Mouse (Mus musculus): ENCODE measurements around the gene Hist1h4n. TPM values are rescaled to one million over a fixed set of nuclear protein-coding genes. Genes with fewer than 3 reads are reported as not detected.
A peak's percentile ranks its signal among the peaks of the same experiment; 100 is the strongest.
"Not testable (repeated sequence)": the region's sequence is repeated elsewhere in the genome, so short reads cannot be mapped to it uniquely, and the experiment has no call there.

The Hist1h4n gene
- total RNA-seq, 4 experiments from 2014 or later, result 9.2 to 18.0 TPM; not detected in 2

DNA sequence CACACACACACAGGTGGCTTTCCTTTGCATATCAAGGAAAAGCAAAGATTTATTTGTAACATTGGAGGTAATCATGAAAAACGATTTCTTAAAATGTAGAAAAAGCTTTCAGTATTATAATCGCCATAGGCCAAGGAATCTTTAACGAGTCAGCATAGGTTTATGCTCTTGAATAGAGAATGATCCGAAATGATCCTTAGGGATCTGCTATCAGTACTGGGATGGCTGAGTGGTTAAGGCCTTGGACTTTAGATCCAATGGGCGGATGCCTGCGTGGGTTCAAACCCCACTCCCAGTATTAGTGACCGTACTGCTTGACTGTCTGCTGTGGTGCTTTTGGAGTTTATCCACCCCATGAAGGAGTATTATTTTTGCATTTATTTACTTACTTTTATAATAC is 36.4 kb downstream of the Hist1h4n start:
- no peak for DNase-seq (ENCODE audit: low spot score in 2 of 2)

GRCm38 (mm10) chr13:21790601-21791283 is 41.3 kb downstream of the Hist1h4n start:
- no peak for DNase-seq (ENCODE audit: low spot score in 2 of 2)

GRCm38 (mm10) chr13:21789925-21790324 is 42.1 kb downstream of the Hist1h4n start:
- no peak for DNase-seq (ENCODE audit: low spot score in 2 of 2)

DNA sequence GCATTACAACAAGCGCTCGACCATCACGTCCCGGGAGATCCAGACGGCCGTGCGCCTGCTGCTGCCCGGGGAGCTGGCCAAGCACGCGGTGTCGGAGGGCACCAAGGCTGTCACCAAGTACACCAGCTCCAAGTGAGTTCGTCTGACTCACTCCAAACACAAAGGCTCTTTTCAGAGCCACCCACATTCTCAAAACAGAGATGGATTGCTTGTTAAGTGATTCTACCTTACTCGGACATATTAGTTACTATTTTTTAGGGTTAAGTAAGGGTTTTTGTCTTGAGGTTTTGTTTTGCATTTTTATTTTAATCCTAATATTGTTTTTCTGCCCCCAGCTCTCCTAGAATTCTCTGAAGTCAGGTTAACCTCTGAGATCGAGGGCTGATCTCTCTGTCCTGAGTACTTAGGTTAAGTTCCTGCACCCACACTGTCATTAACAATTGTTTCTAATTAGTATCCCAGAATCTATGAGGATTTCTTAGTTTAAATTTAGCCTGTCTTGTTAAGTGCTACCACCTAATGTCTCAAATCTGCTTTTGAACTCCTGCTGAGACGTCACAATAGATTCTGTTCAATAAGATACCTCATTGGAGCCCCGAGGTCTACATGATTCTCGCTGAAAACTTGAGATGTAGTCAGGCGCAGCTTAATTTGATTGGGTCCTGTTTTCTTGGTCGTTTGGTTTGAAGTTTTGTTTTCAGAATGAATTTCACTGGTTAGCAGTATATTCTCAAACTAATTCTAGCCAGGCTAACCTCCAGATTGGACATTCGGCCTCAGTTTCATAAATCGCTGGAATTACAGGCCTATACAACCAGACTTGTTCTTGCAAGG is 44.0 kb downstream of the Hist1h4n start:
- no peak for DNase-seq (ENCODE audit: low spot score in 2 of 2)

- peak; percentile 64 to 70 for DNase-seq (ENCODE audit: low spot score in 2 of 2)
Observed at GRCm38 (mm10) chr13:21786899-21787629, 44.9 kb downstream of the Hist1h4n start, which contains the start of the genes Hist1h2an and Hist1h2bp. Gene Hist1h2an, minus strand, starts transcription at chr13:21787218. Gene Hist1h2bp, plus strand, starts transcription at chr13:21787461.

DNA sequence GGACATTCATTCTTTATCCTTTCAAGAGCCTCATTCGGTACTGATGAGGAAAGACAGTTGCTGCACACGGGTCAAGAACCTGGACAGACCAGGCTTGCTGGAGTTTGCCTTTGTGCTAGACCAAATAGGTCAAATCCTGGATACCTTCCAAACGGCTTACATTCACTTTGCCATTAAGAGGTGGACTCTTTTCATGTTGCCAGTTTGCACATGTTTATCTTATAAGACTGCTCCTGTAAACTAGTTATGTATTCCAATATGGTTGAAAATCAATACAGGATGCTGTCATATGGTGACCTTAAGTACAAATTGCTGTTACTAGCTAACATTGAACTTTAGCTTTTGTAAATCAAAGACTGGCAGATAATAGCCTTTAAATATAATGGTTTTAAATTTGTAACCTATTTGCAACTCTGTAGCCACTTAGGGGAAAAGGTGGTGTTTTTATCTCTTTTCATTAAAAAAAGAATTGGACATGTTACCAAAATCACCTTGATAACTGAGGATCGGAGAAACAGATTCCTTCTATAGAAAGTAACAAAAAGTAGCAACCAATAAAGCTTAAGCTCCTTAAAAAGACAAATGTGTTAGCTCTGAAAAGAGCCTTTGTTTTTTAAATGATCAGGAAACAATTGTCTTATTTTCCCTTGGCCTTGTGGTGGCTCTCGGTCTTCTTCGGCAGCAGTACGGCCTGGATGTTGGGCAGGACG is 45.7 kb downstream of the Hist1h4n start:
- DNase-seq (ENCODE audit: low spot score in 2 of 2), result no peak

DNA sequence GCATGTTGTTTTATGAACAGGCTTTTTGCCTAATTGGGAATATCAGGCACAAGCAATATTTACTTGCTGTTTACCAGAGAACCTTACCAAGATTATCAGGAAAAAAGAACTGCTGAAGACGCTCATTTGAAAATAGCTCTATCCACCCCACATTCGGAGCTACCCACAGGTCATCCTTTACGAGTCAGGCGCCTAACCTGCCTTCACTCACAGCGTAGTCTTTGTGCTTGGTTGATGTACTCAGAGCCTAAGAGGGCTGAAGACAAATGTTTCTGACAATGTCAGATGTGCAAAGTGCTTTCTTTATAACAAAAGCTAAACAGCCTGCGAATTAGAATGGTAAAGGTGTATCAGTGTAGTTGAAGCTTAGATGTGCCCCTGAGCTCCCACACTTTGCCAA is 47.7 kb downstream of the Hist1h4n start:
- DNase-seq (ENCODE audit: low spot score in 2 of 2), result no peak

- no peak for DNase-seq (ENCODE audit: low spot score in 2 of 2)
Observed at GRCm38 (mm10) chr13:21783734-21784161, 48.2 kb downstream of the Hist1h4n start.

GRCm38 (mm10) chr13:21783255-21783617 is 48.8 kb downstream of the Hist1h4n start, which contains the start of gene Hist1h3i:
Gene Hist1h3i, minus strand, starts transcription at chr13:21783370.
- no peak for DNase-seq (ENCODE audit: low spot score in 2 of 2)

DNA sequence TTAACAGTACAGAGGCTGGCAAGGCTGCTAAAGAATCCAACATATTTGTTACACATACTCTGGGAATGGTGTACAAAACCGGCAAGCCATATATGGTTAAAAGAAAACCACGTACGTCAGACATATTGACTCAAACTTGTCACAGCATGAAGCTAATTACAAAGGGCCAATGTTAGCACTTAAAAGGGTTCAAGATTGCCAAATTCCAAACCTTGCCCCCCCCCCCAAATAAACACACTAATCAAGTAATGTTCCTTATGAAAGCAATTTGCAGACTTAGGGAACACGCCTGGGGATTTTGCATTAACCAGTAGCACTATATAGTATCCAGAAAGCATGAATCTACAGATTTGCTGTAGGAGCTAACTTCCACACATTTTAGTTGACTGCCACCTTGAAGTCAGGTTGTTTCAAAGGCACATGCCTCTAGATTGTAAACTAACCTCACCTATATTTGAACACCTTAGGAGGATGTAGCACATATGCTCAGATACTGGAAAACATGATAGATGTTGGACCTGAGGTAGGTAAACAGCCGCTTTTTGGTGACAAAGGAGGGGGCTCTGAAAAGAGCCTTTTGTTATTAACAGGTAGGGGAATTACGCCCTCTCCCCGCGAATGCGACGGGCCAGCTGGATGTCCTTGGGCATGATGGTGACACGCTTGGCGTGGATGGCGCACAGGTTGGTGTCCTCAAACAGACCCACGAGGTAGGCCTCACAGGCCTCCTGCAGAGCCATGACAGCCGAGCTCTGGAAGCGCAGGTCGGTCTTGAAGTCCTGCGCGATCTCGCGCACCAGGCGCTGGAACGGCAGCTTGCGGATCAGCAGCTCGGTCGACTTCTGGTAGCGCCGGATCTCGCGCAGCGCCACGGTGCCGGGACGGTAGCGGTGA is 49.4 kb downstream of the Hist1h4n start:
- not testable (repeated sequence) for DNase-seq (ENCODE audit: low spot score in 2 of 2)

Small RNA genes lying within 50 kb of the gene (microRNA-seq; reads per million reads assigned to microRNA genes)
- gene Gm19658, result not detected
- gene Gm44346, result not detected
- gene Gm44466, result not detected

Other genes starting within 250 kb of the Hist1h4n start
- not detected for gene Olfr1362, start 218.2 kb downstream of the Hist1h4n start, total RNA-seq (2022)
- not detected for gene Olfr11, start 189.7 kb downstream of the Hist1h4n start, total RNA-seq (2022)
- not detected for gene Olfr1361, start 168.8 kb downstream of the Hist1h4n start, total RNA-seq (2022)
- not detected for gene Olfr1360, start 154.8 kb downstream of the Hist1h4n start, total RNA-seq (2022)
- not detected for gene Olfr1359, start 134.1 kb downstream of the Hist1h4n start, total RNA-seq (2022)
- 1 to 10 TPM in 3 of 4 experiments, under 1 TPM in 1; 0.99 to 6.6 (median 3.4) TPM for gene Hist1h2bl, start 116.1 kb downstream of the Hist1h4n start, total RNA-seq (2022)
- 1 to 10 TPM in 3 of 4 experiments, not detected in 1; 1.8 to 3.3 (median 2.6) TPM for gene Hist1h2ai, start 115.8 kb downstream of the Hist1h4n start, total RNA-seq (2022)
- not detected for gene Hist1h3h, start 114.5 kb downstream of the Hist1h4n start, total RNA-seq (2022)
- gene Hist1h2bm, start 110.2 kb downstream of the Hist1h4n start, total RNA-seq (2022), result not detected
- gene Hist1h4j, start 97.1 kb downstream of the Hist1h4n start, total RNA-seq (2022), result 1 to 10 TPM in 1 of 4 experiments, under 1 TPM in 2, not detected in 1; 0.67 to 1.6 (median 0.90) TPM
- 10 to 100 TPM in 1 of 4 experiments, 1 to 10 TPM in 3; 5.0 to 10.8 (median 6.7) TPM for gene Hist1h4k, start 81.7 kb downstream of the Hist1h4n start, total RNA-seq (2022)
- not detected for gene Hist1h2ak, start 78.4 kb downstream of the Hist1h4n start, total RNA-seq (2022)
- gene Hist1h2bn, start 78.1 kb downstream of the Hist1h4n start, total RNA-seq (2022), result 1 to 10 TPM in 2 of 4 experiments, not detected in 2; 1.5 to 1.8 TPM
- 1 to 10 TPM in 1 of 4 experiments, under 1 TPM in 2, not detected in 1; 0.40 to 1.2 (median 0.70) TPM for gene Hist1h1b, start 51.6 kb downstream of the Hist1h4n start, total RNA-seq (2022)
- 10 to 100 TPM in 3 of 4 experiments, 1 to 10 TPM in 1; 9.4 to 19.6 (median 16.7) TPM for gene Hist1h3i, start 48.8 kb downstream of the Hist1h4n start, total RNA-seq (2022)
- gene Hist1h2an, start 45.0 kb downstream of the Hist1h4n start, total RNA-seq (2022), result not detected
- gene Hist1h2bp, start 44.7 kb downstream of the Hist1h4n start, total RNA-seq (2022), result 1 to 10 TPM in 1 of 4 experiments, under 1 TPM in 1, not detected in 2; 0.73 to 2.1 TPM
- 10 to 100 TPM; 13.3 to 26.7 (median 21.1) TPM for gene Hist1h2bq, start 22.0 kb downstream of the Hist1h4n start, total RNA-seq (2022)
- gene Hist1h2ao, start 21.7 kb downstream of the Hist1h4n start, total RNA-seq (2022), result 1 to 10 TPM in 1 of 4 experiments, not detected in 3; 3.4 TPM
- gene Hist1h4m, start 20.4 kb downstream of the Hist1h4n start, total RNA-seq (2022), result 10 to 100 TPM; 49.7 to 72.4 (median 56.2) TPM
- 1 to 10 TPM in 2 of 4 experiments, not detected in 2; 1.4 to 2.6 TPM for gene Hist1h2ap, start 1.3 kb upstream of the Hist1h4n start, total RNA-seq (2022)
- 10 to 100 TPM; 13.3 to 26.6 (median 21.0) TPM for gene Hist1h2br, start 1.5 kb upstream of the Hist1h4n start, total RNA-seq (2022)
- gene Zfp184, start 112.9 kb upstream of the Hist1h4n start, total RNA-seq (2022), result 1 to 10 TPM in 1 of 4 experiments, under 1 TPM in 3; 0.48 to 1.4 (median 0.80) TPM
- gene Pom121l2, start 149.0 kb upstream of the Hist1h4n start, total RNA-seq (2022), result not detected
- not detected for gene Prss16, start 177.5 kb upstream of the Hist1h4n start, total RNA-seq (2022)
- gene Hist1h2ah, start 203.4 kb upstream of the Hist1h4n start, total RNA-seq (2022), result 1 to 10 TPM in 3 of 4 experiments, not detected in 1; 3.0 to 6.5 (median 5.3) TPM
- 1 to 10 TPM in 1 of 4 experiments, under 1 TPM in 1, not detected in 2; 0.75 to 7.0 TPM for gene Hist1h2bk, start 203.7 kb upstream of the Hist1h4n start, total RNA-seq (2022)
- 10 to 100 TPM; 28.5 to 37.8 (median 35.7) TPM for gene Hist1h4i, start 209.2 kb upstream of the Hist1h4n start, total RNA-seq (2022)
- 1 to 10 TPM in 3 of 4 experiments, not detected in 1; 2.3 to 4.2 (median 2.6) TPM for gene Hist1h2ag, start 210.7 kb upstream of the Hist1h4n start, total RNA-seq (2022)
- gene Hist1h2bj, start 211.0 kb upstream of the Hist1h4n start, total RNA-seq (2022), result 1 to 10 TPM in 2 of 4 experiments, under 1 TPM in 2; 0.75 to 2.9 (median 1.3) TPM